Mouse (Mus musculus) embryonic facial prominence, embryonic 10.5 days (tissue): ENCODE data around the gene Vps41. TPM values are rescaled to one million over a fixed set of nuclear protein-coding genes. Genes with fewer than 3 reads are reported as not detected.

ENCODE experiments used
- DNase-seq: peaks from one replicate; pipeline ENCODE4 v3.0.0-alpha.2; 2017; ENCODE audit warnings: low spot score
- H3K27ac ChIP-seq: fragments of 300-500 bp; sonication (generic); replicated peaks from 2 replicates; pipeline ENCODE4 v1.5.1; 2016; ENCODE audit warnings: mild to moderate bottlenecking
- H3K27me3 ChIP-seq: fragments of 300-500 bp; sonication (generic); replicated peaks from 2 replicates; pipeline ENCODE4 v1.6.1; 2016; ENCODE audit warnings: low read depth, mild to moderate bottlenecking; ENCODE audit not compliant: poor library complexity, severe bottlenecking
- H3K36me3 ChIP-seq: fragments of 300-500 bp; sonication (generic); replicated peaks from 2 replicates; pipeline ENCODE4 v1.6.1; 2016; ENCODE audit warnings: mild to moderate bottlenecking, moderate library complexity
- H3K4me1 ChIP-seq: fragments of 300-500 bp; sonication (generic); 2 replicates; pipeline ENCODE4 v1.6.1; 2016
- H3K4me3 ChIP-seq: fragments of 300-500 bp; sonication (generic); 2 replicates; pipeline ENCODE4 v1.5.1; 2016; ENCODE audit warnings: mild to moderate bottlenecking, moderate library complexity
- H3K9me3 ChIP-seq: fragments of 300-500 bp; sonication (generic); 2 replicates; pipeline ENCODE4 v1.6.1; 2016; ENCODE audit warnings: mild to moderate bottlenecking
- WGBS: fragments of 180-500 bp; shearing (Covaris S2); methylation state at CpG from one replicate; pipeline ENCODE4 v1.1.7; 2016; 5-methylcytosine and 5-hydroxymethylcytosine counted together
- polyA plus RNA-seq: library from polyadenylated mRNA; unstranded; fragments of >200 nt; fragmentation: Nextera tagmentation; extraction: Ambion mirVana; gene quantifications from 2 replicates; pipeline ENCODE4 v1.2.1, GENCODE M21; 2016

Vps41 gene
- polyA plus RNA-seq, 1 experiment from 2014 or later = 64.0 TPM

DNA sequence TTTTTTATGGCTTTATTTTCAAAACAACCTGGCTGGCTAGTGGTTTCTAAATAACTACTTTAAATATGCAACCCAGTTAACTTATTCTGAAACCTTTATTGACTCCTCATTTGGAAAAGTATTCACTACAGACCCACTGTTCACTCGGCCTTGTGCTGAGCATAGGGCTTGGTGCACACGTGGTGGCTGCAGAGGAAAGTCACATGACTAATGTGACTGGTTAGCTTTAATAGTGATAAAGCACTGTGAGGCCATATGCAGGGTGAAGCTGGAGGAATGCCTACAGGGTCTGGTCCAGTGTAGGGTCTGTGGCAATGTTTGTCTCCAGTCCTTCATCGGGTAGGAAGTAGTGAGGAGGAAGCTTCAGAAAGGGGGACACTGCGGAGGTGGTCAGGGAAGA lies 134.1 kb downstream of the Vps41 start:
- Histone ChIP-seq H3K4me3 (no peak overlapping the region), H3K4me1 (no peaks in the 10 kb centered on the region), H3K36me3 (peaks cover 16% of the 10 kb centered on the region; the same call in 1 of the 2 replicates), H3K9me3 (no peaks in the 10 kb centered on the region), H3K27ac (no peak overlapping the region), H3K27me3 (no peaks in the 10 kb centered on the region)
- WGBS = 87% methylated on average over 4 of the region's 4 CpGs
- DNase-seq = no peak

- Histone ChIP-seq H3K27ac (no peak overlapping the region), H3K4me1 (no peaks in the 10 kb centered on the region), H3K9me3 (no peaks in the 10 kb centered on the region), H3K4me3 (no peak overlapping the region), H3K36me3 (peaks cover 15% of the 10 kb centered on the region; the same call in 1 of the 2 replicates), H3K27me3 (no peaks in the 10 kb centered on the region)
- WGBS = 93% methylated on average over 8 of the region's 8 CpGs
- no peak for DNase-seq
These were observed 135.6 kb downstream of the Vps41 start for GRCm38 (mm10) chr13:18852718-18853117.

GRCm38 (mm10) chr13:18856026-18856802 lies 139.1 kb downstream of the Vps41 start:
- Histone ChIP-seq H3K27ac (no peak overlapping the region), H3K9me3 (no peaks in the 10 kb centered on the region), H3K27me3 (no peaks in the 10 kb centered on the region), H3K4me3 (no peak overlapping the region), H3K4me1 (no peaks in the 10 kb centered on the region), H3K36me3 (peaks cover 10% of the 10 kb centered on the region; the same call in 1 of the 2 replicates)
- WGBS = 74% methylated on average over 8 of the region's 8 CpGs
- no peak for DNase-seq

DNA sequence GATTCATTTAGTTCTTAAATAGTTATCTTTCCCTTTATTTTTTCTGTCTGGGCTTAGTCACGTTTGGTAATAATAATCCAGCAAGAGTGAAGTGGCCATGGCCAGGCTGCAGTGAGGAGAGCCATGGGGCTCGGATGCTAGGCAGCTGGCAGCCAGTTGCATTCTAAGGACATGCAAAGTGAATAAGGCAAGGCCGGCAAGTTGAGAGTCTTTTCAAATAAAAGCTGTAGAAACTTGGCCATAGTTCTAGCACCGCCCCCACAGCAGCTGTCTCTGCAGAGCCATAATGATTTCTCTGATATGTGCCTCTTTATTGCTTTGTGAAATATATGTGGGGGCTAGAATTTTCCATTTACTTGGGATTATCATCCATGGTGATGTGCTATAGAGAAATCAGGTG lies 141.1 kb downstream of the Vps41 start:
- Histone ChIP-seq H3K36me3 (peaks cover 16% of the 10 kb centered on the region; the same call in 1 of the 2 replicates), H3K4me1 (no peaks in the 10 kb centered on the region), H3K4me3 (no peak overlapping the region), H3K27ac (no peak overlapping the region), H3K9me3 (no peaks in the 10 kb centered on the region), H3K27me3 (no peaks in the 10 kb centered on the region)
- 86% methylated on average over 4 of the region's 4 CpGs for WGBS
- DNase-seq = no peak

- 93% methylated on average over 3 of the region's 3 CpGs for WGBS
- H3K9me3 ChIP-seq = no peaks in the 10 kb centered on the region
- H3K27ac ChIP-seq = no peak overlapping the region
- peaks cover 24% of the 10 kb centered on the region; the same call in 1 of the 2 replicates for H3K36me3 ChIP-seq
- no peak overlapping the region for H3K4me3 ChIP-seq
- DNase-seq = no peak
- no peaks in the 10 kb centered on the region for H3K4me1 ChIP-seq
- H3K27me3 ChIP-seq = no peaks in the 10 kb centered on the region
These were observed 142.3 kb downstream of the Vps41 start for GRCm38 (mm10) chr13:18859389-18859788.

DNA sequence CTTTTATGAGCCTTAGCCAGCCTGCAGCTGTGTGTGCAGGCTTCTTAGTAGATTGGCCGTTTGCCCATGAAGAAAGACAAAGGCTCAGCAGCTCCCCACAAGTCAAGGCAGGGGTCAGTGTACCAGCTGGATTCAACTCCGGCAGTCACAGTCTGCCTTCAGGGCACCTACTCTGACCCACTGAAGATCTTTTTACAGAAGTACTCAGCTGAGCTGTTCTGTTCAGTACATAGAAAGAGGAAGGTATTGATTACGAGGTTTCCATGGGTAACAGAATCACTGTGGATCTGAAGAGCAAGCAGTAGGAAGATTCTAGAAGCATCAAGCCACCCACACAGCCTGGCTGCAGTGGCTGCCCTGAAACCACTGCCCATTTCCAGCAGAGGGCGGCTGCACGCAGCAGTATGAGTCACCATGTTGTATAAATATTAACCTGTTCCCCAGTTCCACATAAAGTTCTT lies 151.0 kb downstream of the Vps41 start:
- Histone ChIP-seq H3K27me3 (no peaks in the 10 kb centered on the region), H3K27ac (no peak overlapping the region), H3K4me1 (no peaks in the 10 kb centered on the region), H3K9me3 (no peaks in the 10 kb centered on the region), H3K36me3 (peaks cover 19% of the 10 kb centered on the region), H3K4me3 (no peak overlapping the region)
- WGBS = 50% methylated on average over 5 of the region's 5 CpGs
- peak; percentile 37 for DNase-seq

DNA sequence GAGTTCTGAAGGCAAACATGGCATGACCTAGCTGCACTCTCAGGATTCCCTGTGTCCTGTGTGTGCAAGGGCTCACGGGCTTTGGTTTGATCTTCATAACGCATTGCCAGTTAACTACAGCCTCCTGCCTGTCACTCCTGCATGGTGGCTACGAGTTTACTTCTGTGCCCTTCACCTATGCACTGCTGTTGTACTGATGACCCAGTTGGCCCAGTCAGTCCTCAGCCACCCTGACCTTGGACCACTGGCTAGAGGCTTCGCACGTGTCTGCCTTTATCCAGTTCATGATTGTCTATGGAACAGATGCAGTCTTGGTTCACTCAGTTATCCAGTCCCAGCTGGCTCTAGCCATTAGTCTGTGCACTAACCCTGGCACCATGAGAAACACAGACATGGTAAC lies 151.7 kb downstream of the Vps41 start:
- WGBS = 87% methylated on average over 5 of the region's 5 CpGs
- no peaks in the 10 kb centered on the region for H3K4me1 ChIP-seq
- H3K9me3 ChIP-seq = no peaks in the 10 kb centered on the region
- H3K27me3 ChIP-seq = no peaks in the 10 kb centered on the region
- H3K36me3 ChIP-seq = peaks cover 13% of the 10 kb centered on the region
- H3K27ac ChIP-seq = no peak overlapping the region; the same call in 1 of the 2 replicates
- no peak overlapping the region for H3K4me3 ChIP-seq
- DNase-seq = no peak

DNA sequence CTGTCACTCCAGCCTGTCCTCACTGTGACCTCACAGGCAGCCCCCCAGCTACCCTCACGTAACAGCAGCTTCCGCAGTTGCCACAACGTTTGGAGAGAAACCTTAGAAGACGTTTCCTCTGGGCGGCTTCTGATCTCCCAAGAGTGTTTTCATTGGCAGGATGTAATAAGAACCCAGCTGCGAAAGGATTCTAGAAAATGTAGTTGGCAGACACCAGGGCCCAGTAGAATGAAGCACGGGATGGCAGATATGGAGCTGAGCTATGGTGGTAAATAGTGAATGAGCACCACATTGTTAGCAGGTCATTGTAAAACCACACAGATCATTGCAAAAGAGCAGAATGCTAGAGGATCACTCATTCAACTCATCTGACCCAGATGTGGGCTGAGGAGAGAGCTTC lies 158.2 kb downstream of the Vps41 start:
- no peak for DNase-seq
- 43% methylated on average over 7 of the region's 7 CpGs for WGBS
- Histone ChIP-seq H3K36me3 (no peaks in the 10 kb centered on the region), H3K4me1 (peaks cover 8% of the 10 kb centered on the region), H3K9me3 (no peaks in the 10 kb centered on the region), H3K27me3 (no peaks in the 10 kb centered on the region), H3K27ac (no peak overlapping the region), H3K4me3 (no peak overlapping the region)

- Histone ChIP-seq H3K36me3 (no peaks in the 10 kb centered on the region), H3K9me3 (no peaks in the 10 kb centered on the region), H3K4me3 (no peak overlapping the region), H3K4me1 (peaks cover 14% of the 10 kb centered on the region), H3K27ac (no peak overlapping the region), H3K27me3 (no peaks in the 10 kb centered on the region)
- no peak for DNase-seq
- 85% methylated on average over 9 of the region's 9 CpGs for WGBS
These were observed 175.8 kb downstream of the Vps41 start for GRCm38 (mm10) chr13:18892910-18893309.

- Histone ChIP-seq H3K27ac (no peak overlapping the region), H3K4me1 (peaks cover 14% of the 10 kb centered on the region), H3K36me3 (no peaks in the 10 kb centered on the region), H3K4me3 (no peak overlapping the region), H3K27me3 (no peaks in the 10 kb centered on the region), H3K9me3 (no peaks in the 10 kb centered on the region)
- DNase-seq = no peak
- 90% methylated on average over 3 of the region's 3 CpGs for WGBS
These were observed 179.7 kb downstream of the Vps41 start for GRCm38 (mm10) chr13:18896789-18897188.

DNA sequence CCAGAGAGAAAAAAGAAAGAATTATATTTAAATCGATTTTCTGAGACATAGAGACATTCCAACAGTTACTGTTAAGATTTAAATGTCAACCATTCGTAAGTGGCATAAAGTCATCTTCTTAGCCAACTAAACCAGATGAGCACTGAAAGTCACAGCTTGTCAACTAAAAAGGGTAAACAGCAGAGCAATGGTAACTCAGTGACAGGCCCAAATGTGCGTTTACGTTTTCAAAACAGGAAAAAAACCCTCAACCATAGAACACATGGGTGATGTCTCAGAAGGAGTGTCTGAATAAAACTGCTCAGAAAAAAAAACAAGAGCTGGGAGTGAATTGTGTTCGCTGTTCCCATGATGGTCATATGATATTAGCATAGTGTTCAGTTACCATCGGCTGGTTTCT lies 186.5 kb downstream of the Vps41 start:
- Histone ChIP-seq H3K4me1 (no peaks in the 10 kb centered on the region), H3K4me3 (no peak overlapping the region), H3K9me3 (no peaks in the 10 kb centered on the region), H3K27me3 (no peaks in the 10 kb centered on the region), H3K36me3 (no peaks in the 10 kb centered on the region), H3K27ac (no peak overlapping the region)
- 88% methylated on average over 6 of the region's 6 CpGs for WGBS
- DNase-seq = no peak

DNA sequence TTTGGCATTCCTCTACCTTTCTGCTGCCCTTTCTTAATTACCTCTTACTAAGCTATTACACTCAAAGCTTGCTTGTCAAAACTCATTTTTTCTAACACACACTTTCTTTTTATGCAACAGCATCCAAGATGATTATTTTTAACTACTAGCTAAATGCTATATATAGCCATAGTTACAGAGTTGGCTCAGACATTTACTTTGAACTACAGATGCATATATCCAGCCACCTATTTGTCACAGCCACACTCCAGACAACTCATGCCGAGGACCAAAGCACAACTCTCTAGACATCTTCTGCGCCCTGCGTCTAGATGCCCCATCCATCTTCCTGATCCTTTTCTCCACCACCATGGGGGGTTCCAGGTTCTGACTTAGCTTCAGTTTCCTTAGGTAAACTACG lies 197.7 kb downstream of the Vps41 start:
- Histone ChIP-seq H3K4me3 (no peak overlapping the region), H3K36me3 (no peaks in the 10 kb centered on the region), H3K9me3 (no peaks in the 10 kb centered on the region), H3K4me1 (no peaks in the 10 kb centered on the region), H3K27me3 (no peaks in the 10 kb centered on the region), H3K27ac (no peak overlapping the region)
- no peak for DNase-seq
- WGBS = 92% methylated on average over 4 of the region's 4 CpGs
